Mouse (Mus musculus): Measurements from ENCODE around the gene Patj.

DNA sequence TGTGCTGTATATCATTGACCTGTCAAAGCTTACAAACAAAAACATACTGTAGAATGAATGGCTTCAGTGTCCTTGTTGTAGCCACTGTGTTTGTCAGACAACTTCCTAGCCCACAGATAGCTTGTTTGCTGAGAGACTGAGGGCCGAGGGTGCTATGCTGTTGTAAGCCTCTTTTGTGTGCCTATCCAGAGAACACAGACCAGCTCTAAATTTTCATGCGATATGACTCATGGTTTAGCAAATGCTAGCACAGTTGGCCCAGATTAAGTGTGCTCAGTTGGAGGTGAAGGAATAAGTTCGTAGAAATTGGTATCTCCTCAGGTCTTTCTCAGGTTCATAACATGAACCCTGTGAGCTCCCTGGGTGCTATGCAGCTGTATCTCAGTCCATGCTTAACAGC lies 82.4 kb downstream of the Patj start:
- TF ChIP-seq E2F4 (IDR thresholded peaks at IDR 0.05; ENCODE audit: borderline replicate concordance, low read depth, low read length) (no peak), CTCF (IDR thresholded peaks at IDR 0.05 in 2 of 3, conservative IDR thresholded peaks at IDR 0.05 in 1 of 3; ENCODE audit: control insufficient read depth in 1 of 3, insufficient read depth in 1 of 3, low read depth in 2 of 3, low read length in 3 of 3, poor library complexity in 1 of 3, severe bottlenecking in 1 of 3) (no peak), EP300 (IDR thresholded peaks at IDR 0.05; ENCODE audit: low read depth in 1 of 2, low read length in 2 of 2) (no peak), RCOR1 (IDR thresholded peaks at IDR 0.05; ENCODE audit: low read depth, low read length) (no peak)
